Mouse (Mus musculus) activated CD4-positive, CD25-positive, alpha-beta regulatory T cell, adult 4 months (primary cell): ENCODE measurements at regions not wholly inside any gene's neighbourhood (a gene's known extent, or its start where the extent isn't known, plus 50 kb on each side); places are given as distances from the start of the nearest gene placed in this dataset.

Experiments used
- ATAC-seq: one replicate; pipeline ENCODE4 v1.8.0; 2017

DNA sequence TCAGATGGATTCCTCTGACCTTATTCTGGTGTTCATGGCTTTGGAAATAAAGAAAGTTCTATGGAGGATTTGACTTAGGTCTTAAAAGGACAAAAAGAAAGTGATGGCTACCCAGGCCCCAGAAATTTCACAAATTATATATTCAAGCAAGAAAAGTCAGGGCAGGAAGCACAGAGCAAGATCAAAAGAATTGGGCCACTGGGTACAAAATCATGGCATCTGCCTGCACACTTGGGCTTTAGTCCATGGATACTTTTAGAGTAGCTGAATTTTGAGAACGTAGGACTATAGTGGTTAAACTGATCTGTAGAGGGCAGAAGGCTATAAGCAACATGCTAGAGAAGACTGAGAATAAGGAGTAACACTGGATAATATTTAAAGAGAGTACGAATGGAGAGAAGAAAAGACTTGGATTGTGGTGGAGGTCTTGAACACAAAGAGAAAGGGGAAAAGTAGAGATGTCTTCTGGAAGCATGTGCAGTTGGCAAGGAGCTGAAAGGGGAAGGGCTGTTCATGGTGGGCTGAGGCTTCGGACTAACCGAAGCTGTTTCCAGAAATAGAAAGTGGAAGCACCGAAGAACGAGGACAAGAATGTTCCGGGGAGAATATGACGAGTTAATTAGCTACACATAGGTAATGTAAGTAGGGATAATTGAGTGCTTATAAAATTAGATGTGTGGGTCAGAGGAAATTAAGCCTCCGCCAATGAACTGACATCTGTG, 168.2 kb upstream of the Itga4 start:
- peak; percentile 69 for ATAC-seq

DNA sequence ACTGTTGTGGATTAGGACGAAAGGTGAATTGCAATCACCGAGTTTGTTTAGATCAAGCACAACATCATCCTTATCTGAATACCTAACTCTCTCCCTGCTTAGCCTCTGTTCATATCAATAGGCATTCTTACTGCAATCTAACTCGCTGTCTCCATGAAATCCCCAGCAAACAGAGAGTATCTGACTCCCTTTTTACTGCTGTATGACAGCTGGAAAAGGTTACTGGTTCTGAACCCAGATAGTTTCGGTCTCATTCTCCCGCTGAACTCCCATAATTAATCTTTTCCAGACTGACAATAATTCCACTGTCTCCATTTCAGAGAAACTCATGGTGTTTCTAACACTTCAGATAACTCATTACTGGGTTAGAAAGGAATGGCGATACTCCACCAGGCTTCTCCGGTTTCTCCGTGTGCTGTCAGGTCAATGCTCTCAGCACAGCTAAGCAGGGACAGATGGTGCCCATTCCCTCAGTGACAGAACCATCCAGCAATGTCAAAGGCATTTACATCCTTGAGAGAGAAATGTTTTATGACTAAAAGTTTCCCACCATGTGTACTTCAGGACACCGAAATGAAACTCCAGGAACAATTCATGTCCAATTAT, 167.5 kb upstream of the Itga4 start:
- peak; percentile 15 for ATAC-seq

DNA sequence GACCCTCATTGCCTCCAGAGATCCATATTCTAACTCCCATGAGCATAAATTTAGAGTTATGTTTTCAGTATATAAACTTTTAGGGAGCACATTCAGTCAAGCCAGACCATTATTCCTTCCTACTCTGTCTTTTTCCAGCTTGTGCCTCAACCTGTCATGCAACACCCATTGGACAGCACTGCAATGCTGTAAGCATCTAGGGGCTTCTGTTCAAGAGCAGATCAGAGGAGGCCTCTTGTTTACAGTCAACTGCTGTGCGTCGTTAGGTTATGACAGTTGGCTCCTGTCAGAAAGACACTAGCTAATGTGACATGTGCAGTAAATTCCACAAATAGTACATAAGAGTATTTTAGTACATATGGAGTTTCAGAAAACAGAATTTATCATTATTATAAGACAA, 165.0 kb upstream of the Itga4 start:
- ATAC-seq, result no peak

DNA sequence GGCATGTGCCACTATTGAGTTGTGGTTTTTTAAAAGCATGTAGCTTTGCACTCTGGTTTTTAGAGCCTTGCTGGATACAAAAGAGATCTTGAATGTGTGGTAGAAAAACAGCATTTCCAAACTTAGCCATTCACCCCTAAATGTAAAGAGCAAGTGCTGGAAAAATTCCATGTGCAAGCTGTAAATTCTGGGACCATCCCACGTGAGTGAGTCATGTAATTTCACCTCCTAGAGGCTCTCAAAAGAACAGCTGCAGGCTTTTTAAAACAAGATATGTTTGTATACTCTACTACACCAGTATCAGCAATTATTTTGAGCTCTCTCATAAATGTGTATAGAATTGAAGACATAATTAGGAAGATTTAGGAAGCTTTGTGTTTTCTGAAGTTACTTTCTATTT, 160.9 kb upstream of the Itga4 start:
- ATAC-seq, result no peak

DNA sequence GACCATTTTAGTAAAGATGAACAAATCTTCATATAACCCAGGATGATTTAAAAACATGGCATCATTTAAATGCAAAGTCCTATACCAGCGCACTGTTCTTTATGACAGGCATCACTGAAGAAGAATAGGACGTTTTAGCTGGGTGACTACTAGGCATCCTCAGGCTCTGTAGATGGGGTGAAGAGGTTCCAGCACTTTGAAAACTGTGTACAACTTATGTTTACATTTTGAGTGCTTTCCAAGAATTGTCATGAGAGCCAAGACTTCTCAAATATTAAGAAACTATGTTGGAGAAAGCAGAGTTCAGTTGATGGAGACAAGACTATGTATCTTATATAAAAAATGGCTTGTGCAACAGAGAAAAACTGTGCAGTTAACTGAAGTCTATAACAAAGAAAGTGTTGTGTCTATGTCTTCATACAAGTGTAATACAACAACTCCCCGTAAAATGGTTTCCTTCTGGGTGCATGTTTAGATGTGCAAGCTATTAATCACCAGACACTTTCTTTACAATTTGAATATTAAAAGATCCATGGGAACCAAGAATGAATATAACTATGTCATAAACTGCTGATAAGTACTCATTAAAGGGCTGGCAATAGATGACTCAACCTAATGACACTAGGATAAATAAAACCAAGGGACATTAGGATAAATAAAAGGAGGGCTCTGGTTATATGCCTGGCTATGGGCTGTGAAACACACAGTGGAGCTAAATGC, 158.5 kb upstream of the Itga4 start:
- no peak for ATAC-seq

DNA sequence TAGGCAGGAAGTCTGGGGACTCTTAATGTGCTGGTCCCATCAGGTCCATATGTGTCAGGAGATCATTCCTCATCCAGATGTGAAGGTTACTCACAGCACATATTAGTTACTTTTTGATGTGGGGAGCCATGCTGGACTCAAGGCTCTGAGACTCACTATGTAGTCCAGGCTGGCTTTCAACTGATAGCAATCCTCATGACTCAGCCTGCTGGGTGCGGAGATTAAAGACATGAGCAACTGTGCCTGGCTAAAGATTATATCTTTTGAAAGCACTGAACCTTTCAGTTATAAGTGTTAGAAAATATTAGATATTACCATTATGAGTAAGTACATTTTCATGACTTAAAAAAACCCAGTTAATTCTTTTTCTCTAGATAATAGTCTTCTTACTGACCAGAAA, 155.6 kb upstream of the Itga4 start:
- ATAC-seq, result no peak

DNA sequence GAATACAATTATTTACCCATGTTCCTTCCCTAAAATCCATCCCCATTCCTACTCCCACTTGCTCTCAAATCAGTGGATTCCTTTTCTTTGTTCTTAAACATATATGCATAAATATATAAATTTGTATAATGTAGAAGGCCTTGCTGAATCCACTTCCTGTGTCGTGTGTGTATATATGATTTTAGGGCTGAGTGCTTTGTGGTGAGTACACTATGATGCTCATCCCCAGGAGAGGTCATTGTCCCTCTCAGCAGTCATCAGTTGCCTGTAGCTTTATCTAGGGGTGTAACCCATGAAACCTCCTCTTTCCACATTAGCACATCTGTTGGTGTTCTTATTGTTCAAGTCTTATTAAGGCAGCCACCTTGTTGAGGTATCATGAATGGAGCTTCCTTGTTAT, 143.6 kb upstream of the Itga4 start:
- ATAC-seq, result peak; percentile 36

DNA sequence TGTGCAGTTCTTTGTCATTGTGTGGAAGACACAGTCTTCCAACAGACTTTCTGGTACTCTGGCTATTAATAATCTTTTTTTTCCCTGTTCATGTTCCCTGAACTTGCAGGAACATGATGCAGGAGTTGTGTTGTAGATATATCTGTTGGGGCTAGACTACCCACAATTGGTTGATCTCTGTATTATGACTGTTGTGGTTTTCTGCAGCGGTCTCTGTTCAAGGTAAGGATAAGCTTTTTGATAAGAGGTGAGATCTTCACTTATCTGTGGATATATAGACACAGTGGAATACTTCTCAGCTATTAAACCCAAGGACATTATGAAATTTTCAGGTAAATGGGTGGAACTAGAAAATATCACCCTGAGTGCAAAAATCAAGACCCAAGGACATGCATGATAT, 143.2 kb upstream of the Itga4 start:
- no peak for ATAC-seq

DNA sequence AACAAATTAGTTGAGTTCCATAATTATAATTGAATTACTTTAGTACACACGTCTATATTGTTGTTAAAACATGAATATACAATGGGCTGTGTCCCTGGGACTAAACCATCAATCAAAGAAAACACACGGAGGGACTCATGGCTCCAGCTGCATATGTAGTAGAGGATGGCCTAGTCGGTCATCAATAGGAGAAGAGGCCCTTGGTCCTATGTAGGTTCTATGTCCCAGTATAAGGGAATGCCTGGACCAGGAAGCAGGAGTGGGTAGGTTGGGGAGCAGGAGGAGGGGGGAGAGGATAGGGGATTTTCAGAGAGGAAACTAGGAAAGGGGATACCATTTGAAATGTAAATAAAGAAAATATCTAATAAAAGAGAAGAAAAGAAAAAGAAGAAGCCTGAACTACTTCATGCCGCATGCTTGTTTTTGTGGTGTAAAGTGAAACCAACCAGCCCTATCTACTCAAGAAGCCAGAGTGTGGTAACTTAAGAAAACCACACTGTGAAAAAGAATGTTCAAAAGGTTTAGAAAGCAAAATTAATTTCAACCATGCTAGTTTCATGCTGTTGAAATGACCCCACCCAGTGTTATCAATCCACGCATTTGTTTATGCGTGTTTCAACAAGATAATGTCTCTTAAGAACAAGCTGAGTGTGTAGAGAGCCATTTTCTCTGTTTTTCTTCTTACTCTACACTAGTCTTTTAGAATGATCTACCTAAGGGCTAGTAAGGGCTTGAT, 134.4 kb upstream of the Itga4 start:
- ATAC-seq, result peak; percentile 70

DNA sequence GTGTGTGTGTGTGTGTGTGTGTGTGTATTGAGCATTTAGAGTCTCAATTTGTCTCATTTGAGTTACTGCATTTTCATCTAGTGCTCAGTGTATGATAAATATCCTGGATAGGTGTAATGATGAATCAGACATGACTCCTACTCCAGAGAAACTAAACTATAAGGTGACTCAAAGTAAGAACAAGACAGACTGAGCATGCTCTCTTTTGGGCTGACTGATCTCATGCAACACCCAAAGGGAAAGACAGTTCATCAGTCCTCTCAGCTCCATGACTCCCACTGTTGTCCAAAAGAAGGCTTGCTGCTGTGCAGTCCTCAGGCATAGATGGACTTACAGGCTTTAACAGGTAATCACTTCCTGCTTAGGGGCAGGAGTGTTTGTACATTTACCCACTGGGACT, 132.7 kb upstream of the Itga4 start:
- ATAC-seq, result no peak

DNA sequence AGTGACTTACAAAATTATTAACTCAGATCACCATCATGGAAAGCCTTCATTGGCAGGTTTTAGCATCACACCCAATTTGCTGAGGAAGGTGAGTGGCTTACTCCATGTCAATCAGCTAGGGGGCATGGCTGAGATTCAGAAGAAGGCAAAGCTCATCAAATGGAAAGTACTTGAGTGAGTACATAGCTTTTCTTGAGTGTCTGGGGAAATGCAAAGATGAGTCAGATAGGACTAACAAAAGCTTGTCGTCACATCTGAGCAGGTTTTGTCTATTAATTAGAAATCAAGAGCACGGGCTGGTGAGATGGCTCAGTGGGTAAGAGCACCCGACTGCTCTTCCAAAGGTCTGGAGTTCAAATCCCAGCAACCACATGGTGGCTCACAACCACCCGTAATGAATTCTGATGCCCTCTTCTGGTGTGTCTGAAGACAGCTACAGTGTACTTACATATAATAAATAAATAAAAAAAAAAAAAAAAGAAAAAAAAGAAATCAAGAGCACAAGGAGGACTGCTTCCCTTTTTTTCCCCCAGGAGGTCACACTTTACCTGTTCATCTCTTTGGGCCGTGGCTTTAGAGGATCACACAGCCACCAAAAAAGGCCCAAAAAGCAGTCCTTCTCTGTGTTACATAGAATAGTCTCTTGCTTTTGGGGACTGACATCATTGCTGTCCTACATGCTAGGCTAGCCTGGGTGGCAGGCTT, 130.8 kb upstream of the Itga4 start:
- ATAC-seq, result peak; percentile 80

DNA sequence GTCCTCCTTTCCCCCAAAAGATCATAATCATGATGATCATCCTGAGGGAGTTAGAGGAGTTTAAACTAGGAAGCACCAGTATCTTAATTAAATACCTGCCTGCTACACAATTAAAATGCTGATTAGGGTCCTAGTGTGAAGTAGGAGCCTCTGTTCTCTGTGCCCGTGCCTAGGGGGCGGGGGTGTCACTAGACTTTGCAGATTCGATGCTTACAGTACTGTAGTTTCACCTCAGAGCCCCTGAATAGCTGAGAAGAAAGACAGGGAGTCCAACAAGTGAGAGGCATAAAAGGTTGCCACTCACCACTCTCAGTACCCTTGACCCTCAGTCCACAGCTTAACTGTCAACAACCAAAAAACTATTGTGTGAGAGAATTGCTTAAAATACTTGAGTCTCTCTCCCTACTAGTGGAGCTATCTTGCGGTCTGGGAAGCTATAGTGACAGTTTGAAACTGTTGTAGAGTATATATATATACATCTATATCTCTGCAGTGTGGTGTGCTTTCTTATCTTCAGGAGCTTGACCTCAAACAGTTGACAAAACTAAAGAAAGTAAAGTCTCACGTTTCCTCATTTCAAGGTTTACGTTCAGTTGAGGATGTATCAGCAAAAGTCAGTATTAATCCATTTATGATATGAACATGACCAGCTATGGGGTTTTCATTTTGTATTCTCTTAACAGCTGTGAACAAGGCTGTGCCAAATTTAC, 128.9 kb upstream of the Itga4 start:
- ATAC-seq, result no peak

DNA sequence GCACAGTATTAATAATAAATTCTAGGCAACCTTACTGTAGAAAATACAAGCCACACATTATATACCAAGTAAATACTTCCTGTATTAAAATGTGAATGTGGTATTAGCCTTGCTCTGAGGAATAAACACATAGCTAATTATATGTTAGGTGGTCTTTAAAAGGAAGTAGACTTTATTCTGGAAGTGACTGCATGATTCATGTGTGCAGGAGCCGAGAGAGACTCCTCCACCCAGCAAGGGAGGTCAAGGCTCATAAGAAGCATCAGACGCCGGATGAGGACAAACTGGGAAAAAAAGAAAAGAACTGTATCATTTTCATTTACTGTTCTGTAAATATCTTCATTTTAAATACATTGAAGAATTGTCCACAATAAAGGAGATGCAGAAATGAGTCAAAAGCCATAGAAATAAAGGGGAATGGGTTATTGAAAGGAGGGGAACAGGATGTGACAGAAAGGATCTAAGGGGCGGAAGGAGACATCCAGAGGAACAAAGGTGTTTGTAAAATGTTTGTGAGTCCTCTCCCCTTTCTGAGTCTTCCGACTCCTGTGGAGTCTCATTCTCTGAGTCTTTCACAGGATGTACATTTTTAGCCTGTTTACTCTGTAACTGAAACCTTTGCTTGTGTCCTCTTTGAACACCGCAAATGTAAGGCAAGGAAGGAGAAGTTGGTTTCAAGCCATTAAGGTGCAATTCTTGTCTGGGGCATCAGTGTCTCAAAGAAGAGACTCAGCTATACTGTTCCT, 128.1 kb upstream of the Itga4 start:
- ATAC-seq, result peak; percentile 46

DNA sequence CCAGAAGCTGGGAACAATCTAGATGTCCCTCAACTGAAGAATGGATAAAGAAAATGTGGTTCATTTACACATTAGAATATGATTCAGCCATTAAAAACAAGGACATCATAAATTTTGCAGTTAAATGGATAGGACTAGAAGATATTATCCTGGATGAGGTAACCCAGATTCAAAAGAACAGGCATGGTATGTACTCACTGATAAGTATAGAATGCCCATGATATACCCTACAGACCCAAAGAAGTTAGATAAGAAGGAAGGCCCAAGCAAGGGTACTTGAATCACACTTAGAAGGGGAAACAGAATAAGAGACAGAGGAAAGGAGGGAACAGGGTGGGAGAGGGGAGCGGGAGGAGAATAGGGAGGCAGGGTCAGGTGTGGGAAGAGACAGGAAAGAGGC, 127.4 kb upstream of the Itga4 start:
- ATAC-seq, result no peak

DNA sequence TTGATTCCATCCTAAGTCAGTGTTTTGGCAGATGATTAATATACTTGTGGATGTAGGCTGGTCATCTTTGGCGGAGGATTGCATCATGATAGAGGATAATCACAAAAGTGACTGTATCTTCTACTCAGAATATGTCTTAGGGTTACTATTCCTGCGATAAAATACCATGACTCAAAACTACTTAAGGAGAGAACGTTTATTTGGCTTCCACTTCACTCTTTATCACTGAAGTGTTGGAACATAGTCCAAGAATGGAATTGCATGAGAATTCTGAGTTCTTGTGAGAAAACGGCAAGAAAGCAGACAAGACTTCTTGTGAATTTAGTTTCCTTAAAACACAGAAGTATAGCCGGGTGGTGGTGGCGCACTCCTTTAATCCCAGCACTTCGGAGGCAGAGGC, 124.6 kb upstream of the Itga4 start:
- ATAC-seq, result no peak

DNA sequence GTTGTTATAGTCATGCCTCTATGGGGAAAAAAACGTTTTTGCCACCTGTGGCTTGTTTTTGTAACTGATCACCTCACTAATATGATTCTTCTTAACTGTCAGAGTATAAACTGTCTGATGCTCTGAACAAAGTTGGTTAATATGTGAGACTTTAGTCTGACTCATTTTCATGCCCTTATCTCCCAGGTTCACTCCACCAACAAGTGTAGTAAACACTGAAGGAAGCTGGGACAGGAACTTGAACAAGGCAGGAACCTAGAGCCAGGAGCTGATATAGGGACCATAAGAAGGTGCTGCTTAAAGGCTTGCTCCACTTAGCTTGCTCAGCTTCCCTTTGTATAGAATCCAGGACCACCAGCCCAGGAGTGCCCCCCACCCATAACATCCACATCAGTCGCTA, 124.0 kb upstream of the Itga4 start:
- no peak for ATAC-seq

DNA sequence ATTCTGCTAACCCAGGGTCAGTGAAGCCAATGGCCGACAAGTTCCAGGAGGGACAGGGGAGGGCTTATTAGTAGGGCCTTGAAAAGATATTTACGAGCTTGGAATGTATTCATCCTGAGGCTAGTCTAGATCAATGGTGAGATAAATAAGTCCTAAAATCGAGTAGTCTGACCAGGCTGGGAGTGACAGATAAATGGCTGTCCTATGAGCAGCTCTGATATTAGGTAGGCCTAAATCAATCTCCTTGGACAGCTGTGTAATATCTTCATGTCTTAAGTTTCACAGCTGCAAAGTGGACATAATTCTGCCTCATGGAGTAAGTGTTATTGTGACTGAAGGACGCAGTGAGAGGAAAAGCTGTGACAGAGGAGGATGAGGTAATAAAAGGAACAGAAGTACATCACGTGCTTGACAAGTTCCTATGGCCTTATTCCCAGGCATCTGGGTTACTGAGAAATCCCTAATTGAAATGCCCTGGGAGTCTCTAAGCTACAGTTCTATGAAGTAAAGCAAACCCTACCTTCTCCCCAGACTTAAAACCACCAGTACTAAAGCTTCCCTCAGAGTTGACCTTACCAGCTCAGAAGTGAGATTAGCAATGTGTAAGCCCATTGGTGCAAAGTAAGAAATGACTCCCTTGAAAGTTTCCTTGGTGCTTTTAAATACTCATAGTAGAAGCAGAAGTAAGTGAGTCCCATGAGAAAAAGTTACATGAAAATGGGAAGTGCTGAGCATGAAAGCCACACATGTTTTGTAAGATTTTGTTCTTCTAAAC, 123.3 kb upstream of the Itga4 start:
- no peak for ATAC-seq

DNA sequence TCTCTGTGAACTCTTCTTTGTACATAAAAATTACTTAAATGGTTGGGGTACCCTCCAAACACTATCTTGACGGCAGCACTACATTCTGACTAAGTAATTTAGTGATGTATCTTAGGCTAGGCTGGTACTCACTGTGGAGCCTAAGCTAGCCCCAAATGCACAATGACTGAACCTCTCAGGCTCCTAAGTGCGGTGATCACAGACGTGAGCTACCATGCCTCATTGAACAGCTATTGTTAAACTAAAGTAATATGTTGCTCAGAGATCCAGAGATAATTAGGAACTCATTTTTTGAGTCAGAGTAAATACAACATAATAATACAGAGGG, 122.7 kb upstream of the Itga4 start:
- no peak for ATAC-seq

DNA sequence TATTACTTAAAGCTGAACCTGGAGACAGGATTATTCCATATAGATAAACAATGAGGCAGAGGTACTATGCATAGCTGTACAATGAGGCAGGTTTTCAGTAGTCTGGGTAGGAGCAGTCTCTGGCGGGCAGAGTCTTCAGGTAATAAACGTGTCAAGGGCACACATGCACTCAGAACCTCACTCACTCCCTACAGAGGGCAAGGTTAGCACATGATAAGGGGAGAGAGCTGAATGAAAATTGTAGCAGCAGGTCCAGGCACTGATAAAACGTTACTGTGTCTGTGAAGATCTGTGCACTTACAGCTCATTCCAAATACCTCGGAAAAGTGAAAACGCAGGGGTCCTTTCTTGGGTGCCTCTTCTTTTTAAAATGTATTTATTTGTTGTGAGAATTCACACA, 120.9 kb upstream of the Itga4 start:
- no peak for ATAC-seq

DNA sequence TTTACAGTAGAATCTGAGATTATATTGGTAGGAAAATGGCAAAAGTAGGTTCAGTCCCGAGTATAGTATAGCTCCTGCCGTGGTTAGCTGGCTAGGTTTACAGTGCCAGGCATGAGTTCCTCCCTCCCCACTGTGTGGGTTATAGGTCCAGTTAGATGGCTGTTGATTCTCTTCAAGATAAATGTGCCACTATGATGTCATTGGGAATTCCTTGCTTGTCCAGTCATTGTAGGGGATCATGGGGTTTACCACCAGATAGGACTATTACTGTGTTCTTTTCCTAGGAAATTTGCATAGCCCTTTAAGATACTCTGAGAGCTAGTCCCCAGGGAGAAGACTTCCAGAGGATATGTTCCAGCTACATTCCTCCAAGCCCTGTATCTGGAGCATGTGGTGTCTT, 119.2 kb upstream of the Itga4 start:
- no peak for ATAC-seq
